Mouse (Mus musculus) duodenum, adult 2 months (tissue): ENCODE measurements around the gene Vmn1r42. TPM values are rescaled to one million over a fixed set of nuclear protein-coding genes. Genes with fewer than 3 reads are reported as not detected.

Experiments
- polyA plus RNA-seq: library from polyadenylated mRNA; depleted of rRNA; stranded (reverse); fragments of >200 nt; gene quantifications from 2 replicates; pipeline ENCODE4 v1.2.3, GENCODE M21; 2012; ENCODE audit warnings: low replicate concordance; rRNA removed

Vmn1r42 gene
- polyA plus RNA-seq, result not detected in 2 replicates

DNA sequence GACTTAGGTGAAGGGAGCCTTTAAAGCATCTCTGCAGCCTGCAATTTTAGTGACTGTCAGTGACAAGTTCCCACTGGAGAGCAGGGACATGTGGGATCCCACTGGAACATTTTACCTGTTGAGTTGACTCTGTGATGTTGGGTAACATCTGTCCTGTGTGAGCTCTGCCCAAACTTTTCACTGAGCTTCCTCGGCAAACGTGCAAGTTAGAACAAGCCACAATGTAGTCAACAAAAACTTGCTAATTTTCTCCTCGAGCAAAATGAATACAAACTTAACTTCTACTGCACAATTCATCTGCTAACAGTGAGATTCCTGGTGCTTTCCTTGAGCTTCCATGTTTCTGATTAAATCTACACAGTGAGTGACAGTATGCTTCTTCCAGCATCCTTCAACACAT, at the start of gene Vmn1r42, which contains the start of gene Vmn1r43:
Gene Vmn1r42 (minus strand): TSS at position 101 of the 400 bp plus-strand sequence.
Gene Vmn1r43 (minus strand): TSS at position 101 of the 400 bp plus-strand sequence.

DNA sequence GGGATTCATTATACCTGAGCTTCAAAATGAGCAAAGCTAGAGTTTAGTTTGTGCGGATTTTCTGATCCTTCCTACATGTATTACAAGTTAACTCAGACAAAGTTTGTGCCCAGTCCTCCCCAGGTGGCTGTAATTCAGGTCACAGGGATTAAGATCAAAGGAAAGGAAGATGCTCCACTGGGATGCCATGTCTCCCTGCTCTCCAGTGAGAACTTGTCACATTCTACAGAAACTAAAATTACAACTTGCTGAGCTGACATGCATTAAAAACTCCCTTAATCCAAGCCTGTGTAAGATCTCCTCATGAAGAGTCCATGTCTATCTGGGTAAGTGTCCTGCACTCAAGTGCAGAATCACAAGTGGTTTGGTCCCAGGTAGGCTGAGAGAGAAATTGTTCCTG, 7.1 kb upstream of the Vmn1r42 start, which contains the start of gene Vmn1r44:
Gene Vmn1r44 (plus strand): TSS at position 301 of the 400 bp plus-strand sequence.

Other genes starting within 250 kb of the Vmn1r42 start
- gene Txnrd3, start 232.4 kb downstream of the Vmn1r42 start, polyA plus RNA-seq, result 4.0 and 5.2 TPM in 2 replicates
- gene Vmn1r40, start 168.9 kb downstream of the Vmn1r42 start, polyA plus RNA-seq, result not detected in 2 replicates
- not detected in 2 replicates for gene Vmn1r41, start 135.6 kb downstream of the Vmn1r42 start, polyA plus RNA-seq
- gene Vmn1r43, start within 50 bp of the Vmn1r42 start, polyA plus RNA-seq, result not detected in 2 replicates
- not detected in 2 replicates for gene Vmn1r44, start 7.2 kb upstream of the Vmn1r42 start, polyA plus RNA-seq
- gene Vmn1r45, start 64.2 kb upstream of the Vmn1r42 start, polyA plus RNA-seq, result not detected in 2 replicates
- gene Vmn1r46, start 92.9 kb upstream of the Vmn1r42 start, polyA plus RNA-seq, result not detected in 2 replicates
- not detected in 2 replicates for gene Vmn1r47, start 139.7 kb upstream of the Vmn1r42 start, polyA plus RNA-seq
- gene Vmn1r48, start 160.4 kb upstream of the Vmn1r42 start, polyA plus RNA-seq, result not detected in 2 replicates
- gene Vmn1r49, start 202.1 kb upstream of the Vmn1r42 start, polyA plus RNA-seq, result not detected in 2 replicates
- gene Vmn1r50, start 225.0 kb upstream of the Vmn1r42 start, polyA plus RNA-seq, result not detected in 2 replicates
- not detected in 2 replicates for gene Vmn1r51, start 246.2 kb upstream of the Vmn1r42 start, polyA plus RNA-seq